Mouse (Mus musculus): ENCODE data around the gene Npas4. TPM values are rescaled to one million over a fixed set of nuclear protein-coding genes. Genes with fewer than 3 reads are reported as not detected.
"Not testable (repeated sequence)": the region's sequence is repeated elsewhere in the genome, so short reads cannot be mapped to it uniquely, and the experiment has no call there.

Npas4 gene
- polyA plus RNA-seq, 1 experiment from 2014 or later = not detected

- Histone ChIP-seq H3K27me3 (peaks cover 22% of the 10 kb centered on the region), H3K4me3 (replicated peaks) (no peak overlapping the region), H3K36me3 (replicated peaks) (no peaks in the 10 kb centered on the region), H3K4me2 (no peak overlapping the region), H3K4me1 (replicated peaks) (no peaks in the 10 kb centered on the region), H3K9ac (no peak overlapping the region), H3K27ac (replicated peaks) (no peak overlapping the region), H3K9me3 (replicated peaks) (no peaks in the 10 kb centered on the region)
- WGBS (ENCODE audit: insufficient replicate concordance) = 63% methylated on average over 4 of the region's 4 CpGs
- ATAC-seq (ENCODE audit: insufficient read depth) = no peak
These were observed 27.5 kb upstream of the Npas4 start for GRCm38 (mm10) chr19:5017611-5018010.

DNA sequence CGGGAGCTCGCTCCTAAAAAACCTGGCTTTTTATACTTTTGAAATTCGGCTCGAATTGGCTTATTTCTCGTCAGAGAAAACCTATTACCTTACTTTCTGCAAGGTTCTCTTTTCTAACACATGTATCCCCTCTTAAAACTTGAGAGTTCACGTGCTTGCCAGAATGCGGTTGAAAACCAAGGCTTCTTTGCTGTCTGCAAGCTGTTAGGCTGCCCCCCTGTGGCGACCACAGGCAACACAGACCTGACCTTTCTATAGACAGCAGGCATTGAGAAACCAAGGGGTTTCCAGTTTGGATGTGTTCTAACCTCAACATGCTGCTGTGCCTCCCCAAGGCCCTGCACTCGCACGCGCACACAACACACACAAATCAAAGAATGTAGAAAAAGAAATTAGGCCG, 26.7 kb upstream of the Npas4 start:
- H3K36me3 ChIP-seq (replicated peaks) = no peaks in the 10 kb centered on the region
- no peak for ATAC-seq (ENCODE audit: insufficient read depth)
- H3K27me3 ChIP-seq = peaks cover 17% of the 10 kb centered on the region
- no peak overlapping the region for H3K9ac ChIP-seq
- H3K9me3 ChIP-seq (replicated peaks) = no peaks in the 10 kb centered on the region
- H3K4me3 ChIP-seq (replicated peaks) = no peak overlapping the region
- 19% methylated on average over 12 of the region's 12 CpGs for WGBS (ENCODE audit: insufficient replicate concordance)
- no peak overlapping the region for H3K27ac ChIP-seq (replicated peaks)
- no peak overlapping the region for H3K4me2 ChIP-seq
- no peaks in the 10 kb centered on the region for H3K4me1 ChIP-seq (replicated peaks)

GRCm38 (mm10) chr19:5016221-5016742, 26.2 kb upstream of the Npas4 start:
- H3K27ac ChIP-seq (replicated peaks) = no peak overlapping the region
- ATAC-seq (ENCODE audit: insufficient read depth) = no peak
- 36% methylated on average over 10 of the region's 10 CpGs for WGBS (ENCODE audit: insufficient replicate concordance)

DNA sequence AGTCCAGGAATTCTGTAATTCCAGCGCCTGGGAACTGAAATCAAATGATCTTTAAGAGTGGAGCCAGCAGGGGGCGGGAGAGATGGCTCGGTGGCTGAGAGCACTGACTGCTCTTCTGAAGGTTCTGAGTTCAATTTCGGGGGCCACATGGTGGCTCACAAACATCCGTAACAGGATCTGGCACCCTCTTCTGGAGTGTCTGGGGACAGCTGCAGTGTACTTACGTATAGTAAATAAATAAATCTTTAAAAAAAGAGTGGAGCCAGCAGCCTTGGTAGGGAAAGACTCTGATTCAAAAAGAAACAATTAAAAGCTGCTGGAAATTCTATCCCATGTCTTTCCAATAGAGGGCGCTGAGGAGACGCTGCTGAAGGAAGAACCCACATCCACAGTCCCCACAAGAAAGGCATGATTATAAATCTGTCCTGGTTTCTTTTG, 24.9 kb upstream of the Npas4 start:
- Histone ChIP-seq H3K27me3 (peaks cover 17% of the 10 kb centered on the region), H3K36me3 (replicated peaks) (no peaks in the 10 kb centered on the region), H3K4me3 (replicated peaks) (no peak overlapping the region), H3K9me3 (replicated peaks) (no peaks in the 10 kb centered on the region), H3K9ac (no peak overlapping the region), H3K27ac (replicated peaks) (no peak overlapping the region), H3K4me1 (replicated peaks) (no peaks in the 10 kb centered on the region), H3K4me2 (no peak overlapping the region)
- ATAC-seq (ENCODE audit: insufficient read depth) = no peak
- 12% methylated on average over 8 of the region's 8 CpGs for WGBS (ENCODE audit: insufficient replicate concordance)

More at GRCm38 (mm10) chr19:5016221-5016742, 26.2 kb upstream of the Npas4 start:
- H3K4me1 ChIP-seq (replicated peaks) = no peaks in the 10 kb centered on the region
- no peak overlapping the region for H3K9ac ChIP-seq
- peaks cover 17% of the 10 kb centered on the region for H3K27me3 ChIP-seq
- no peaks in the 10 kb centered on the region for H3K9me3 ChIP-seq (replicated peaks)
- no peak overlapping the region for H3K4me3 ChIP-seq (replicated peaks)
- no peak overlapping the region for H3K4me2 ChIP-seq
- H3K36me3 ChIP-seq (replicated peaks) = no peaks in the 10 kb centered on the region

GRCm38 (mm10) chr19:5013138-5013537, 23.0 kb upstream of the Npas4 start:
- no peak for ATAC-seq (ENCODE audit: insufficient read depth)
- H3K9me3 ChIP-seq (replicated peaks) = no peaks in the 10 kb centered on the region
- H3K27ac ChIP-seq (replicated peaks) = no peak overlapping the region
- no peak overlapping the region for H3K9ac ChIP-seq
- H3K36me3 ChIP-seq (replicated peaks) = no peaks in the 10 kb centered on the region
- no peak overlapping the region for H3K4me3 ChIP-seq (replicated peaks)
- peaks cover 16% of the 10 kb centered on the region for H3K27me3 ChIP-seq
- H3K4me2 ChIP-seq = no peak overlapping the region
- no peaks in the 10 kb centered on the region for H3K4me1 ChIP-seq (replicated peaks)
- 40% methylated on average over 8 of the region's 8 CpGs for WGBS (ENCODE audit: insufficient replicate concordance)

DNA sequence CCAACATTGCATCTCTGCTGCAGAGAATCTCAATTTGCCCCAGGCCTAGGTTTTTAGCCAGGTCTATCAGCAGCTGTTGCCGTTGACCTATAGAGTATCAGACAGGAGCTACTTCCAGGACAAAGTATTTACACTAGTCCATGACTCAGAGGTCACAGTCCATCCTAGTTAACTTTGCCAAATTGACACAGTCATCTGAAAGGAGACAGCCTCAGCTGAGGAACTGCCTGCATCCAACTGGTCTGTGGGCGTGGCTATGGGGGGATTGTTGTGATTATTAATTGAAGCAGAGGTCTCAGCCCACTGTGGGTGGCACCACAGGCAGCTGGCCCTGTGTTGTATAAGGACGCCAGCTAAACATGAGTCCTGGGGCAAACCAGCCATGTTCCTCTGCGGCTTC, 14.8 kb upstream of the Npas4 start:
- WGBS (ENCODE audit: insufficient replicate concordance) = 46% methylated on average over 4 of the region's 4 CpGs
- Histone ChIP-seq H3K27ac (replicated peaks) (no peak overlapping the region), H3K36me3 (replicated peaks) (no peaks in the 10 kb centered on the region), H3K4me2 (no peak overlapping the region), H3K4me3 (replicated peaks) (no peak overlapping the region), H3K9ac (no peak overlapping the region), H3K27me3 (peaks cover 22% of the 10 kb centered on the region), H3K4me1 (replicated peaks) (peaks cover 6% of the 10 kb centered on the region; the same call in 1 of the 2 replicates), H3K9me3 (replicated peaks) (no peaks in the 10 kb centered on the region)
- no peak for ATAC-seq (ENCODE audit: insufficient read depth)

- peaks cover 23% of the 10 kb centered on the region for H3K27me3 ChIP-seq
- not testable (repeated sequence) for ATAC-seq (ENCODE audit: insufficient read depth); H3K4me2 ChIP-seq; H3K4me1 ChIP-seq (replicated peaks); H3K4me3 ChIP-seq (replicated peaks); H3K27ac ChIP-seq (replicated peaks); H3K9me3 ChIP-seq (replicated peaks); H3K36me3 ChIP-seq (replicated peaks); H3K9ac ChIP-seq
- WGBS (ENCODE audit: insufficient replicate concordance) = 23% methylated on average over 2 of the region's 2 CpGs
These were observed 13.5 kb upstream of the Npas4 start for GRCm38 (mm10) chr19:5003644-5004043.

GRCm38 (mm10) chr19:5001666-5002406, 11.7 kb upstream of the Npas4 start:
- Histone ChIP-seq H3K4me2 (no peak overlapping the region), H3K9me3 (replicated peaks) (no peaks in the 10 kb centered on the region), H3K4me1 (replicated peaks) (peaks cover 6% of the 10 kb centered on the region; the same call in 1 of the 2 replicates), H3K27ac (replicated peaks) (no peak overlapping the region), H3K36me3 (replicated peaks) (no peaks in the 10 kb centered on the region), H3K9ac (no peak overlapping the region), H3K4me3 (replicated peaks) (no peak overlapping the region), H3K27me3 (peaks cover 23% of the 10 kb centered on the region)
- no peak for ATAC-seq (ENCODE audit: insufficient read depth)
- WGBS (ENCODE audit: insufficient replicate concordance) = 2% methylated on average over 39 of the region's 39 CpGs

DNA sequence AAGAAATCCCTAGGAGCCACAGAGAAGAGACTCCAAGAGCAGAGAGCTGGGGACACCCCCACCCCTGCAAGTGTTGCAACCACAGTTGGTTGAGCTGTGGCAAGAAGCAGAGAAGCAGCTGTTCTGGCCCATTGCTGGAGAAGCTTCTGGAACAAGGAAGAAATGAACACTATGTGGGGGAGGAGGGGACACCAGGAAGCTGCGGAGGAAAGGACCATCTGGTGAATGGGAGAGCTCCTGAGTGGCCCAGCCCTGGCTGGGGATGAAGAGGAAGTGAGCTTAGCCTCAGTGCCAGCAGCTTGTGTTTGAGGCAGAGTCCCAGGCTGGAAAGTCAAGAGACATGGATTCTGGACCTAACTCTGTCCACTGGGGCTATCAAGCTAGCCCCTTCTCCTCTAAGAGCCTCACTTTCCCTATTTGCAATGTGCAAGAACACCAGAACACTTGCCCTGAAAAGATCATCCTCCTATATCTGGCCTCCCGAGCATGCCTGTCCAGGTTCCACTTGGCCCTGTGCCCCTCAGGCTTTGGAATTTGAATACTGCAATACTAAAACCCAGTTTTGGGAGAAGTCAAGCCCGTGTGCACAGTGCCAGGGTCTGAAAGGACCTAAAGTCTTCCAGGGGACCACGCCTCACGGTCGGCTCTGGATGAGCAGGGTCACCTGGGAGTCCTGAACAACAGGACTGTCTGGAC, 9.5 kb upstream of the Npas4 start:
- Histone ChIP-seq H3K4me1 (replicated peaks) (peaks cover 6% of the 10 kb centered on the region; the same call in 1 of the 2 replicates), H3K9me3 (replicated peaks) (no peaks in the 10 kb centered on the region), H3K4me3 (replicated peaks) (no peak overlapping the region), H3K4me2 (no peak overlapping the region), H3K27ac (replicated peaks) (no peak overlapping the region), H3K27me3 (peaks cover 34% of the 10 kb centered on the region), H3K9ac (no peak overlapping the region), H3K36me3 (replicated peaks) (no peaks in the 10 kb centered on the region)
- ATAC-seq (ENCODE audit: insufficient read depth) = no peak
- WGBS (ENCODE audit: insufficient replicate concordance) = 44% methylated on average over 6 of the region's 6 CpGs

GRCm38 (mm10) chr19:4994043-4994442, 3.9 kb upstream of the Npas4 start:
- no peaks in the 10 kb centered on the region for H3K9me3 ChIP-seq (replicated peaks)
- WGBS (ENCODE audit: insufficient replicate concordance) = 34% methylated on average over 5 of the region's 5 CpGs
- peaks cover 61% of the 10 kb centered on the region for H3K27me3 ChIP-seq
- H3K36me3 ChIP-seq (replicated peaks) = no peaks in the 10 kb centered on the region
- no peak overlapping the region for H3K4me2 ChIP-seq
- H3K9ac ChIP-seq = no peak overlapping the region
- H3K27ac ChIP-seq (replicated peaks) = no peak overlapping the region
- H3K4me3 ChIP-seq (replicated peaks) = no peak overlapping the region
- no peaks in the 10 kb centered on the region for H3K4me1 ChIP-seq (replicated peaks)
- ATAC-seq (ENCODE audit: insufficient read depth) = no peak

- no peaks in the 10 kb centered on the region for H3K9me3 ChIP-seq (replicated peaks)
- H3K4me2 ChIP-seq = no peak overlapping the region
- ATAC-seq (ENCODE audit: insufficient read depth) = no peak
- 3% methylated on average over 9 of the region's 9 CpGs for WGBS (ENCODE audit: insufficient replicate concordance)
- no peaks in the 10 kb centered on the region for H3K36me3 ChIP-seq (replicated peaks)
- no peak overlapping the region for H3K27ac ChIP-seq (replicated peaks)
- H3K4me1 ChIP-seq (replicated peaks) = no peaks in the 10 kb centered on the region
- no peak overlapping the region for H3K9ac ChIP-seq
- no peak overlapping the region for H3K4me3 ChIP-seq (replicated peaks)
- H3K27me3 ChIP-seq = peaks cover 68% of the 10 kb centered on the region
These were observed 2.8 kb upstream of the Npas4 start for GRCm38 (mm10) chr19:4992904-4993303.
